Mouse (Mus musculus): Measurements from ENCODE around the gene Ramp2. TPM values are rescaled to one million over a fixed set of nuclear protein-coding genes. Genes with fewer than 3 reads are reported as not detected.

Ramp2 gene
- polyA plus RNA-seq, 1 experiment: 20.0 TPM

DNA sequence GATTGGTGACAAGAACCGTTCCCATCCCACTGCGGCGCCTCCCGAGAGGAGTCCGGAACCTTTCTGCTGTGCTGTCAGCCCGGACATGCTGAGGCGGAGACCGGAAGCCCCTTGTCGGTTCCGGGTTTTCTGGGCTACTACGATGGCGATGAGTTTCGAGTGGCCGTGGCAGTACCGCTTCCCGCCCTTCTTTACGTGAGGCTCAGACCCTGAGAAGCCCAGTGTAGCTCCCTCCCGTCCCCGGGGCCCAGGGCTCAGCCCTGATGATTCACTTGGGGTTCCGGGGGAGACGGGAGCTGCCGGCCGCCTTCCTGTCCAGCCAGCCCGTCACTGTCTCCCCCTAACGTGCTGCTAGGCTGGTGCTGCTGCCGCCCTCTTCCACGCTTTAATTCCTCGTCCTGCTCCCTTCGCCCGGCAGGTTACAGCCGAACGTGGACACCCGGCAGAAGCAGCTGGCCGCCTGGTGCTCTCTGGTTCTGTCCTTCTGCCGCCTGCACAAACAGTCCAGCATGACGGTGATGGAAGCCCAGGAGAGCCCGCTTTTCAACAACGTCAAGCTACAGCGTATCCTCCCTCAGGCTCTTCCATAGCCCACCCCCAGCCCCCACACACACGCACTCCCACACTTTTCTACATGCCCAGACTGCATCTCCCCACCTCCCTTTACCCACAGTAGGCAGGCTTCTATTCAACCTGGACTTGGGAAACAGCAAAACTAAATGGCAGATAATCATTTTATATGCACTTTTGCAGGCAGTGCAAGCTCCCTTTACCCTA lies 8.0 kb downstream of the Ramp2 start, which contains the start of gene Vps25:
Gene Vps25 (plus strand): TSS at position 95 of the 777 bp plus-strand sequence.
- H3K4me1 ChIP-seq (ENCODE audit: control insufficient read depth, insufficient read depth, insufficient read length, low read length): 0 out of 2 replicates have a peak, but pooled peaks cover 2% of the 10 kb centered on the region

GRCm38 (mm10) chr11:101255826-101256775 lies 10.3 kb downstream of the Ramp2 start:
- Histone ChIP-seq H3K27ac (replicated peaks; ENCODE audit: low read depth, low read length) (no peak overlapping the region), H3K4me1 (ENCODE audit: control insufficient read depth, insufficient read depth, insufficient read length, low read length) (peaks cover 9% of the 10 kb centered on the region; the same call in 1 of the 2 replicates)

More for the DNA sequence above, 8.0 kb downstream of the Ramp2 start, which contains the start of gene Vps25:
- H3K27ac ChIP-seq (replicated peaks; ENCODE audit: low read depth, low read length): peak within 1 kb of the TSS; percentile 90
- H3K4me3 ChIP-seq (ENCODE audit: insufficient read depth, low read depth, low read length): peak within 1 kb of the TSS; percentile 99

DNA sequence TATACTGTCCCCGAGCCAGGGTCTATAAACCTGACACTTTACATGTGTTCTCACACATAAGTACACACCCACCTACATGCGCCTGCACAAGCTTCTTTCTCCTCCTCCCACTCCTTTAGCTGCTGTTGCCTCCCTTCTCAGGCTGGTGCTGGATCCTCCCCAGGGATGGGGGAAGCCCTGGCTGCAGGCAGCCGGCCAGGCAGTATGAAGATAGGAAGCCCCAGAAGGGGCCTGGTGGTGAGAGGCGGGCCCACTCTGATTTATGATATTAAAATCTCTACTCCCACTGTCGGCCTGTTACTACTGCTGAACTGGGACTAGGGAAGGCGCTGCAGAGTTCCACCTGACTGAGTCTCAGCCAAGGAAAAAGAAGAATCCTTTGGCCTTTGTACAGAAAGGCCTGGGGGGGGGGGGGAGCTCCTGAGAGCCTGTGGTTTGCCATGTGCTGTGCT lies 13.5 kb downstream of the Ramp2 start:
- H3K4me1 ChIP-seq (ENCODE audit: control insufficient read depth, insufficient read depth, insufficient read length, low read length): peaks cover 7% of the 10 kb centered on the region
- no peak overlapping the region for H3K27ac ChIP-seq (replicated peaks; ENCODE audit: low read depth, low read length)
- no peak overlapping the region for H3K4me3 ChIP-seq (ENCODE audit: insufficient read depth, low read depth, low read length)

More at GRCm38 (mm10) chr11:101255826-101256775, 10.3 kb downstream of the Ramp2 start:
- no peak overlapping the region for H3K4me3 ChIP-seq (ENCODE audit: insufficient read depth, low read depth, low read length)

GRCm38 (mm10) chr11:101259948-101260825 lies 14.4 kb downstream of the Ramp2 start, which contains the start of gene Wnk4:
Gene Wnk4 (plus strand): TSS chr11:101260567.
- Histone ChIP-seq H3K4me1 (ENCODE audit: control insufficient read depth, insufficient read depth, insufficient read length, low read length) (peaks cover 7% of the 10 kb centered on the region), H3K4me3 (ENCODE audit: insufficient read depth, low read depth, low read length) (peak within 1 kb of the TSS; percentile 68), H3K27ac (replicated peaks; ENCODE audit: low read depth, low read length) (no peak within 1 kb of the TSS)

DNA sequence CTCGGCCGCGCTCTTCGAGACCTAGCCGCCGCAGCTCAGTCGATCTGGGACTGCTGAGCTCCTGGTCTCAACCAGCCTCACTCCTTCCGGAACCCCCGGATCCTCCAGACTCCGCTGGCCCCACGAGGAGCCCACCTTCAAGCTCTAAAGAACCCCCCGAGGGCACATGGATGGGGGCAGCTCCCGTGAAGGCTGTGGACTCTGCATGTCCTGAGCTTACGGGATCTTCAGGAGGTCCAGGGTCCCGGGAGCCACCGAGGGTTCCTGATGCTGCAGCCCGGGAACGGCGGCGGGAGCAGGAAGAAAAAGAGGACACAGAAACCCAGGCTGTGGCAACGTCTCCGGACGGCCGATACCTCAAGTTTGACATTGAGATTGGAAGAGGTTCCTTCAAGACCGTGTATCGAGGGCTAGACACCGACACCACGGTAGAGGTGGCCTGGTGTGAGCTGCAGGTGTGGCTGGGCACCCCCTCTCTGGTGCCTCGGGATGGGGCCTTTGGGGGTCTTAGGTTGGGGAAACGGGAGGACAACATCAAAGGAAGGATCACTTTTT lies 15.1 kb downstream of the Ramp2 start:
- Histone ChIP-seq H3K27ac (replicated peaks; ENCODE audit: low read depth, low read length) (no peak overlapping the region), H3K4me1 (ENCODE audit: control insufficient read depth, insufficient read depth, insufficient read length, low read length) (peaks cover 7% of the 10 kb centered on the region), H3K4me3 (ENCODE audit: insufficient read depth, low read depth, low read length) (peak overlapping the region; percentile 68)

- Histone ChIP-seq H3K4me3 (ENCODE audit: insufficient read depth, low read depth, low read length) (no peak overlapping the region), H3K4me1 (ENCODE audit: control insufficient read depth, insufficient read depth, insufficient read length, low read length) (peaks cover 7% of the 10 kb centered on the region)
Measured at GRCm38 (mm10) chr11:101262272-101262967, 16.6 kb downstream of the Ramp2 start.

GRCm38 (mm10) chr11:101263138-101263988 lies 17.5 kb downstream of the Ramp2 start:
- peaks cover 7% of the 10 kb centered on the region for H3K4me1 ChIP-seq (ENCODE audit: control insufficient read depth, insufficient read depth, insufficient read length, low read length)

More at GRCm38 (mm10) chr11:101262272-101262967, 16.6 kb downstream of the Ramp2 start:
- no peak overlapping the region for H3K27ac ChIP-seq (replicated peaks; ENCODE audit: low read depth, low read length)

GRCm38 (mm10) chr11:101263989-101264280 lies 18.1 kb downstream of the Ramp2 start:
- Histone ChIP-seq H3K4me3 (ENCODE audit: insufficient read depth, low read depth, low read length) (no peak overlapping the region), H3K27ac (replicated peaks; ENCODE audit: low read depth, low read length) (no peak overlapping the region), H3K4me1 (ENCODE audit: control insufficient read depth, insufficient read depth, insufficient read length, low read length) (peaks cover 7% of the 10 kb centered on the region)

More at GRCm38 (mm10) chr11:101263138-101263988, 17.5 kb downstream of the Ramp2 start:
- Histone ChIP-seq H3K27ac (replicated peaks; ENCODE audit: low read depth, low read length) (no peak overlapping the region), H3K4me3 (ENCODE audit: insufficient read depth, low read depth, low read length) (no peak overlapping the region)

DNA sequence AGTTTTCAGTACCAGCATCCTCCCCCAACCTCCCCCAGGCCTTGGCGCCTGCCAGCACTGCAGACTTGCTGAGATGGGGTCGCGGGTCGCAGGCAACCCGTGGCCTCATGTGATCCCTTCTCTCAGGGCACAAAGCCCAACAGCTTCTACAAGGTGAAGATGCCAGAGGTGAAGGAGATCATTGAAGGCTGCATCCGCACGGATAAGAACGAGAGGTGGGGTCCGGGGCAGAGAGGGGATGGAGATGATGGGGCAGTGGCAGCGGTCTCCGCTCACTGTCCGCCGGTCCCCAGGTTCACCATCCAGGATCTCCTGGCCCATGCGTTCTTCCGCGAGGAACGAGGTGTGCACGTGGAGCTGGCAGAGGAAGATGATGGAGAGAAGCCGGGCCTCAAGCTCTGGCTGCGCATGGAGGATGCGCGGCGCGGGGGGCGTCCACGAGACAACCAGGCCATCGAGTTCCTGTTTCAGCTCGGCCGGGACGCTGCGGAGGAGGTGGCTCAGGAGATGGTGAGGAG lies 19.2 kb downstream of the Ramp2 start:
- H3K4me1 ChIP-seq (ENCODE audit: control insufficient read depth, insufficient read depth, insufficient read length, low read length): peaks cover 2% of the 10 kb centered on the region
- H3K4me3 ChIP-seq (ENCODE audit: insufficient read depth, low read depth, low read length): no peak overlapping the region
- H3K27ac ChIP-seq (replicated peaks; ENCODE audit: low read depth, low read length): no peak overlapping the region

DNA sequence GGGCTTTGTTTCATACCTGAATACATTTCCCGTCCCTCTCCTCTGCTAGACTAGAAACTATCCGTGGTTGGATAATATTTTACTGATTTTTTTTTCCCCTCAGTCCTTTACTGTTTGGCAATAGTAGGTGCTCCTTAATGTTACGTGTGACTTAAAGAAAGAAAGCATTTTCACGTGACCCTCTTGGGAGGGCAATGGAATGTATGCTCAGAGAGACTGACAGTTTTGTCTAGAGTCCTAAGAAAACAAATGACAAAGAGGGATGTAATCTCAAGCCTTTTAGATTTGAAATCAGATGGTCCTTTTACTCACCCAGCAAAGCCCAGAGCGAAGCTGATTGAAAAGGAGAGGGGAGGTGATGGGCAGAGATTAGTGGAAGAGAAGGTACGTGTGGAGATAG lies 20.1 kb downstream of the Ramp2 start:
- no peak overlapping the region for H3K27ac ChIP-seq (replicated peaks; ENCODE audit: low read depth, low read length)
- no peak overlapping the region for H3K4me3 ChIP-seq (ENCODE audit: insufficient read depth, low read depth, low read length)

DNA sequence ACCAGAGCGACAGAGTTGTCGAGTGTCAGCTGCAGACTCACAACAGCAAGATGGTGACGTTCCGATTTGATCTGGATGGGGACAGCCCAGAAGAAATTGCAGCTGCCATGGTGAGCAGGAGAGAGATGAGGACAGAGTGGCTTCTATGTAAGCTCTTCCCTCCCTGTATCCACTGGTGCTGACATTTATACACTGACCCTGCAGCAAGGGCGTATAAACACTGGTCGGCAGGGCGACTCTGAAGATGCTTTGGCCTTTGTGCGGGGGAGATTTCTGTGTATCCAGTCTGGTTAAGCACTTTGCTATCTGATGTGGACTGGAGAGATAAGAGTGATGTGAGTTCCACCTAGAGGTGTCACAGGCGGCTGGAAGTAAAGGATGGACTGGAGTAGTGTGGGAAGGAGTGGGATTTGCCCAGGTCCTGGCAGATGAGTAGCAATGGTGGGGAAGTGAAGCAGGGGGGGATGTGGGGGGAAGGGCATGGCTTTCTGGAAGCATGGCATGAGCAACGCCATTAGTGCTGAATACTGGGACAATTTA lies 23.8 kb downstream of the Ramp2 start:
- Histone ChIP-seq H3K4me3 (ENCODE audit: insufficient read depth, low read depth, low read length) (no peak overlapping the region), H3K27ac (replicated peaks; ENCODE audit: low read depth, low read length) (no peak overlapping the region), H3K4me1 (ENCODE audit: control insufficient read depth, insufficient read depth, insufficient read length, low read length) (no peaks in the 10 kb centered on the region)

More for the DNA sequence above, 20.1 kb downstream of the Ramp2 start:
- H3K4me1 ChIP-seq (ENCODE audit: control insufficient read depth, insufficient read depth, insufficient read length, low read length): no peaks in the 10 kb centered on the region; the same call in none of the 2 replicates

DNA sequence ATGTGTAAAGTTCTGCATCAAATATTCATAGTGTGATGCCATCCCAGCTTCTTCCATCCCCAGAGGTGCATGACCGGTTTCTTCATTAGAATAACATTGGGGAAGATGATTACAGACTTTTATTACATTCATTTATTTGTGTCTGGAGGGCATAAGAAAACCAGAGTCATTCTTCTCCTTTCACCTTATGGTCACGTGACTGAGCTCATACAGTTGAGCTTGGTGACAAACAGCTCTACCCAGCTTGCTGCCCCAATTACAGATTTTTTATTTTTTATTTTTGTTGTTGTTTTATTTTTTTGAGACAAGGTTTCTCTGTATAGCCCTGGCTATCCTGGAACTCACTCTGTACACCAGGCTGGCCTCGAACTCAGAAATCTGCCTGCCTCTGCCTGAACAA lies 26.6 kb downstream of the Ramp2 start:
- peaks cover 6% of the 10 kb centered on the region; the same call in 1 of the 2 replicates for H3K4me1 ChIP-seq (ENCODE audit: control insufficient read depth, insufficient read depth, insufficient read length, low read length)
- no peak overlapping the region for H3K27ac ChIP-seq (replicated peaks; ENCODE audit: low read depth, low read length)
- no peak overlapping the region for H3K4me3 ChIP-seq (ENCODE audit: insufficient read depth, low read depth, low read length)

All from brown adipose tissue, adult 24 weeks (tissue).